Mouse (Mus musculus) heart, adult 2 months (tissue): ENCODE data around the gene Golph3.

Experiments used
- CTCF ChIP-seq: fragments of 200-600 bp; IDR thresholded peaks from 2 replicates; pipeline ENCODE4 v1.8.1; 2022; ENCODE audit warnings: antibody characterized with exemption, mild to moderate bottlenecking, moderate library complexity
- EP300 ChIP-seq: fragments of 200-500 bp; IDR thresholded peaks from 2 replicates; pipeline ENCODE4 v1.6.1; 2011; ENCODE audit warnings: low read depth, low read length, control low read depth; ENCODE audit not compliant: insufficient read depth
- POLR2A ChIP-seq: fragments of 200-500 bp; IDR thresholded peaks from 2 replicates; pipeline ENCODE4 v1.6.1; 2011; ENCODE audit warnings: mild to moderate bottlenecking, low read depth, low read length, control low read depth; ENCODE audit not compliant: insufficient read depth

DNA sequence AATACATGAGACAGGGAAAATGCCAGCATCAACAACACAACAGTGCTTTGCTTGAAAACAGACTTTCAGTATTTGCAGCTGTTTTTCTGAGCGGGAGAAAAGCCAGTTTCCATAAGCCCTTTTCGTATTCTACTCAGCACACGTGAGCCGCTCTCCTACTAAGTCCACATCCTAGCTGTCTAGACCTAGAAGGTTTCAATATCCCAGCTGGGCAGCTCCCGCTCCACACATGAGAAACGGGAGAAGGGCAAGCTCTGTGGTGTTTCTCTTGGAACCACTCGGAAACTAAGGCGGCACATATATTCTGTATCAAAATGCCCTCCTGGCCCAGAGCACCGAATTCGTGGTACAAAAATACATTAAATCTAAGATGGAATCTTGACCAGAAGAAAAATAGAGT is 73.5 kb downstream of the Golph3 start:
- no peak for TF ChIP-seq POLR2A
- no peak for TF ChIP-seq CTCF
- TF ChIP-seq EP300: no peak
